Mouse (Mus musculus): ENCODE data around the gene Arf4. TPM values are rescaled to one million over a fixed set of nuclear protein-coding genes. Genes with fewer than 3 reads are reported as not detected.
A peak's percentile ranks its signal among the peaks of the same experiment; 100 is the strongest.

Arf4 gene
- polyA plus RNA-seq, 2 experiments: 302 to 708 TPM

- Histone ChIP-seq H3K9me3 (ENCODE audit: control insufficient read depth, low read length) (no peaks in the 10 kb centered on the region), H3K4me1 (ENCODE audit: control insufficient read depth, insufficient read depth, low read length) (peaks cover 5% of the 10 kb centered on the region), H3K27ac (replicated peaks; ENCODE audit: low read depth, low read length) (no peak overlapping the region), H3K36me3 (ENCODE audit: control insufficient read depth, insufficient read depth, low read length) (peaks cover 32% of the 10 kb centered on the region), H3K9ac (ENCODE audit: low read depth, low read length, severe bottlenecking) (no peak overlapping the region), H3K27me3 (ENCODE audit: control insufficient read depth, insufficient read depth, low read length) (no peaks in the 10 kb centered on the region), H3K4me3 (replicated peaks; ENCODE audit: low read length) (no peak overlapping the region), H3K4me2 (replicated peaks; ENCODE audit: low read depth, low read length, severe bottlenecking) (no peak overlapping the region)
- DNase-seq (ENCODE audit: low spot score) (no peak), ATAC-seq (ENCODE audit: low FRiP score, low read depth) (no peak)
- 39% methylated on average over 3 of the region's 3 CpGs for WGBS
- TF ChIP-seq POLR2A (IDR thresholded peaks at IDR 0.05; ENCODE audit: borderline replicate concordance, extremely low read depth, insufficient read depth, insufficient read length): no peak
These were observed 24.1 kb downstream of the Arf4 start for GRCm38 (mm10) chr14:26662016-26662415.

- 82% methylated on average over 2 of the region's 2 CpGs for WGBS
- no peak overlapping the region for H3K4me2 ChIP-seq (replicated peaks; ENCODE audit: low read depth, low read length, severe bottlenecking)
- H3K27me3 ChIP-seq (ENCODE audit: control insufficient read depth, insufficient read depth, low read length): no peaks in the 10 kb centered on the region
- ATAC-seq (ENCODE audit: low FRiP score, low read depth) (no peak), DNase-seq (ENCODE audit: low spot score) (no peak)
- no peak overlapping the region for H3K27ac ChIP-seq (replicated peaks; ENCODE audit: low read depth, low read length)
- H3K4me1 ChIP-seq (ENCODE audit: control insufficient read depth, insufficient read depth, low read length): peaks cover 8% of the 10 kb centered on the region
- H3K9me3 ChIP-seq (ENCODE audit: control insufficient read depth, low read length): no peaks in the 10 kb centered on the region
- H3K9ac ChIP-seq (ENCODE audit: low read depth, low read length, severe bottlenecking): no peak overlapping the region
- no peak overlapping the region for H3K4me3 ChIP-seq (replicated peaks; ENCODE audit: low read length)
- peaks cover 27% of the 10 kb centered on the region for H3K36me3 ChIP-seq (ENCODE audit: control insufficient read depth, insufficient read depth, low read length)
- no peak for TF ChIP-seq POLR2A (IDR thresholded peaks at IDR 0.05; ENCODE audit: borderline replicate concordance, extremely low read depth, insufficient read depth, insufficient read length)
These were observed 24.6 kb downstream of the Arf4 start for GRCm38 (mm10) chr14:26662488-26662887.

- Histone ChIP-seq H3K27me3 (ENCODE audit: control insufficient read depth, insufficient read depth, low read length) (no peaks in the 10 kb centered on the region), H3K27ac (replicated peaks; ENCODE audit: low read depth, low read length) (no peak overlapping the region), H3K4me2 (replicated peaks; ENCODE audit: low read depth, low read length, severe bottlenecking) (no peak overlapping the region), H3K9me3 (ENCODE audit: control insufficient read depth, low read length) (no peaks in the 10 kb centered on the region), H3K4me1 (ENCODE audit: control insufficient read depth, insufficient read depth, low read length) (peaks cover 14% of the 10 kb centered on the region), H3K4me3 (replicated peaks; ENCODE audit: low read length) (no peak overlapping the region), H3K9ac (ENCODE audit: low read depth, low read length, severe bottlenecking) (no peak overlapping the region), H3K36me3 (ENCODE audit: control insufficient read depth, insufficient read depth, low read length) (peaks cover 18% of the 10 kb centered on the region)
- ATAC-seq (ENCODE audit: low FRiP score, low read depth) (no peak), DNase-seq (ENCODE audit: low spot score) (no peak)
- no peak for TF ChIP-seq POLR2A (IDR thresholded peaks at IDR 0.05; ENCODE audit: borderline replicate concordance, extremely low read depth, insufficient read depth, insufficient read length)
- 84% methylated on average over 2 of the region's 2 CpGs for WGBS
These were observed 26.0 kb downstream of the Arf4 start for GRCm38 (mm10) chr14:26663851-26664250.

GRCm38 (mm10) chr14:26667991-26668370, 30.1 kb downstream of the Arf4 start:
- Histone ChIP-seq H3K36me3 (ENCODE audit: control insufficient read depth, insufficient read depth, low read length) (peaks cover 18% of the 10 kb centered on the region), H3K4me1 (ENCODE audit: control insufficient read depth, insufficient read depth, low read length) (peaks cover 19% of the 10 kb centered on the region), H3K9ac (ENCODE audit: low read depth, low read length, severe bottlenecking) (peak overlapping the region; percentile 83), H3K27ac (replicated peaks; ENCODE audit: low read depth, low read length) (no peak overlapping the region), H3K9me3 (ENCODE audit: control insufficient read depth, low read length) (no peaks in the 10 kb centered on the region), H3K27me3 (ENCODE audit: control insufficient read depth, insufficient read depth, low read length) (no peaks in the 10 kb centered on the region), H3K4me2 (replicated peaks; ENCODE audit: low read depth, low read length, severe bottlenecking) (peak overlapping the region; percentile 96), H3K4me3 (replicated peaks; ENCODE audit: low read length) (peak overlapping the region; percentile 94)
- ATAC-seq (ENCODE audit: low FRiP score, low read depth) (no peak), DNase-seq (ENCODE audit: low spot score) (no peak)
- WGBS: 15% methylated on average over 6 of the region's 6 CpGs
- TF ChIP-seq POLR2A (IDR thresholded peaks at IDR 0.05; ENCODE audit: borderline replicate concordance, extremely low read depth, insufficient read depth, insufficient read length): no peak

- H3K4me3 ChIP-seq (replicated peaks; ENCODE audit: low read length): peak overlapping the region; percentile 94
- WGBS: under 1% methylated on average over 70 of the region's 73 CpGs
- peak overlapping the region; percentile 96 for H3K4me2 ChIP-seq (replicated peaks; ENCODE audit: low read depth, low read length, severe bottlenecking)
- peak overlapping the region; percentile 83 for H3K9ac ChIP-seq (ENCODE audit: low read depth, low read length, severe bottlenecking)
- no peaks in the 10 kb centered on the region for H3K27me3 ChIP-seq (ENCODE audit: control insufficient read depth, insufficient read depth, low read length)
- no peak for TF ChIP-seq POLR2A (IDR thresholded peaks at IDR 0.05; ENCODE audit: borderline replicate concordance, extremely low read depth, insufficient read depth, insufficient read length)
- H3K27ac ChIP-seq (replicated peaks; ENCODE audit: low read depth, low read length): peak overlapping the region; percentile 91
- peaks cover 18% of the 10 kb centered on the region for H3K36me3 ChIP-seq (ENCODE audit: control insufficient read depth, insufficient read depth, low read length)
- H3K4me1 ChIP-seq (ENCODE audit: control insufficient read depth, insufficient read depth, low read length): peaks cover 19% of the 10 kb centered on the region
- no peaks in the 10 kb centered on the region for H3K9me3 ChIP-seq (ENCODE audit: control insufficient read depth, low read length)
- DNase-seq (ENCODE audit: low spot score) (no peak), ATAC-seq (ENCODE audit: low FRiP score, low read depth) (no peak)
These were observed 30.8 kb downstream of the Arf4 start for GRCm38 (mm10) chr14:26668371-26669291.

All from limb, embryonic 14.5 days (tissue).